In the genomic region with DNA sequence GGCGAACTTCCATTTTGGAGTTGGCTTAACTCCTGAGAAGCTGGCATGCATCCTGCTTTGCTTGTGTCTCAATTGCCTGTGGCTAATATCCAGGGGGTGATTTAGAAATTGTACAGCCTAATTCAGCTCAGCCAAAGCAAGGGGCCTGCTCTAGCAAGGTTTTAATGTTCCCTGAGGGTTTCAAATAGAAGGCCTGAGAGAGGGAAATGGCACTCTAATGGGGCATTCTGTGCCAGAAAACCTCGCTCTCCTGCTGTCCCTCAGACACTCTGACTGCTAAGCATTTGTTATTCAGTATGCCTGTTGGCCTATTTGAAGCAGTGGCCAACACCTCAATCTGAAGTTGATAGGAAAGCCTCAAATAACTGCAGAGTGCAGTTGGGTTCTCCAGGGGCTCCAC, we compare ENCODE assay signal across 8 mouse cellular contexts.
DNase-seq lines count a peak whose midpoint lies in the region; ATAC-seq lines count a peak whose summit lies in the region.

No protein-coding gene starts in this region.

- DNase-seq in frontal cortex, postnatal 25 days (ENCODE audit: low spot score in 2 of 2): no peak
- peak; percentile 39 for DNase-seq in adipocyte (ENCODE audit: low spot score)
- DNase-seq in cerebellum, adult 9-11 months: peak; percentile 9
- DNase-seq in left cerebral cortex, adult 9 months (ENCODE audit: low spot score in 2 of 2): peak; percentile 3 to 16
- no peak for DNase-seq in kidney, postnatal 10 days
- no peak for DNase-seq in lung, postnatal 36 days
- no peak for DNase-seq in urinary bladder, adult 2 months (ENCODE audit: low spot score)

- ATAC-seq in frontal cortex, adult (ENCODE audit: low TSS enrichment): peak; percentile 65

Comparison
In these comparisons a context has a peak if more than half of its experiments do, and no peak if none do; other contexts are left out.
1. DNase-seq: peak in adipocyte (single experiment), cerebellum, adult 9-11 months (single experiment) and left cerebral cortex, adult 9 months (2 of 2); none in frontal cortex, postnatal 25 days (0 of 2), kidney, postnatal 10 days (single experiment), lung, postnatal 36 days (single experiment) and urinary bladder, adult 2 months (single experiment).